Mouse (Mus musculus): ENCODE data around the gene Btnl2.
"Not testable (repeated sequence)": the region's sequence is repeated elsewhere in the genome, so short reads cannot be mapped to it uniquely, and the experiment has no call there.

Btnl2 gene

GRCm38 (mm10) chr17:34354539-34354938 lies at the start of gene Btnl2:
Btnl2 (plus strand) TSS chr17:34354822.
- DNase-seq = no peak

GRCm38 (mm10) chr17:34305380-34306030 lies 49.1 kb upstream of the Btnl2 start, which contains the start of gene H2-Eb1:
H2-Eb1 (plus strand) TSS chr17:34305867.
- peak; percentile 96 for DNase-seq

DNA sequence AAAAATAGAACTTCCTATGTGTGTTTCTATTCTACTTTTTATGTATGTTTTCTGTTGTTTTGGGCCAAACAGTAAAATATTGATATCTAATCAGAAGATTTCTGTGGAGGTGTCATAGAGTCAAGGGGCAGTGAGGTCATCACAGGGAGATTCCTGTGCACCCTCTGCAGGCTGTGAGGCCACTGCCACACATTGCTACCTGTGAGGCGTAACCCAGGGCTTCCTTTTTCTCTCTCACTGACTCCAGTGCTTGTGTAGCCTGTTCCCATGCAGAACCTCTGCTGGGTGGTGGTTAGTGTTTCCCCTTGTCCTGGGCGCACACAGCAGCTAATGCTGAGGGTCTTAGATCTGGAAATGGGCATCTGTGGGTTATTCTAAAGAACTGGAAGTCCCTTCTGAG lies 48.2 kb upstream of the Btnl2 start:
- DNase-seq = no peak

DNA sequence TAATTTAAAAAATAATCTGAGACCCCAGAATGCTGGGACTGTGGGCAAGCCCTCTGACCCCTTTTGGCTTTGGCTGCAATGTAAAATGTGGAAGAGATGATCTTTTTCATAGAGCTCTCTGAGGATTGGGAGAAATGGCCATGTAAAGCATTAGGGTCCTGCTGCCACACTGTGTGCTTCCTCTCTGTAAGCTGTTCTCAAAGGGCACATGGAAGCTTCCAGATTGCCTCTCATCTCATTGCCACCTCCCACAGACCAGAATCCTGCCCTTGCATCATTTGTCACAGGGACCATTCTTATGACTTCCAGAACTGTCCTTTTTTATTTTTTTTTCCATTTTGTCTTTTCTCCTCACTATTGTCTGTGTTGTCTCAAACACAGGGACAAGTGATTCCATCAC lies 47.4 kb upstream of the Btnl2 start:
- no peak for DNase-seq

- no peak for DNase-seq
Measured at GRCm38 (mm10) chr17:34308161-34308560, 46.5 kb upstream of the Btnl2 start.

DNA sequence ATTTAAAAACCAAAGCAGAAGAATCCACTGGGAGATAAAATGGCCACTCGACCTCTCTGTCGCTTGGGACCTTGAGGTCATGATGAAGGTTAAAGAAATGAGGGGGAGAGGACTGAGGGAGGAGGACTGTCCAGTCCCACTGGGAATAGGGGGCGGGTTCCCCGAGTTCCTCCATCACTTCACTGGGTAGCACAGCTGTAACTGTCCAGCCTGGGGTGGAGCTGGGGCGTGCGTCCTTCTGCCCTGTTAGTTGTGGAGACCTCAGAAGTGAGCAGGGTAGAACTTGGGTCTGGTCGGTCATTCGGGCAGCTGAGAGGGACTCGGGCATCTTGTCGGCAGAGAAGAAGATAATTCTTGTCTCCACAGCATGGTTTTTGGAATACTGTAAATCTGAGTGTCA lies 45.4 kb upstream of the Btnl2 start:
- no peak for DNase-seq

- DNase-seq = peak; percentile 75
Measured at GRCm38 (mm10) chr17:34309683-34310385, 44.8 kb upstream of the Btnl2 start.

GRCm38 (mm10) chr17:34310526-34310925 lies 44.1 kb upstream of the Btnl2 start:
- not testable (repeated sequence) for DNase-seq

- no peak for DNase-seq
Measured at GRCm38 (mm10) chr17:34312185-34312584, 42.4 kb upstream of the Btnl2 start.

DNA sequence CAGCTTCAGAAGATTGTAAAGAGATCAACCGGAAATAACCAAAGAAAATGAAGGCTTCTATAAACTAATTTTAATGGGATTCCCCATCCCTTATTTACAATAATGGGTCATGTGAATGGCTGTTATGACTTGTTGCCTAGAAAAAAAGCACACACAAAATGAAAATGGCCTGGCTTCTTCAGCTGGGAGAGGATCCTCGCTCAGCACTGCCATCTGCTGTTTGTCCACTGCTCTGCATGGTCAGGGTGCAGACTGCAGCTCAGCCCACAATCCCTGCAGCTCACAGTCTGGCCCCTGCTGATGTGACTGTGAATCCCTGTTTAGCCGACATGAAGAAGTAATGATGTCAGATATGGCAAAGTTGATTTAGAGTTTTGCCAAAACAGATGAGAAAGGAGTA lies 41.2 kb upstream of the Btnl2 start:
- DNase-seq = peak; percentile 74

DNA sequence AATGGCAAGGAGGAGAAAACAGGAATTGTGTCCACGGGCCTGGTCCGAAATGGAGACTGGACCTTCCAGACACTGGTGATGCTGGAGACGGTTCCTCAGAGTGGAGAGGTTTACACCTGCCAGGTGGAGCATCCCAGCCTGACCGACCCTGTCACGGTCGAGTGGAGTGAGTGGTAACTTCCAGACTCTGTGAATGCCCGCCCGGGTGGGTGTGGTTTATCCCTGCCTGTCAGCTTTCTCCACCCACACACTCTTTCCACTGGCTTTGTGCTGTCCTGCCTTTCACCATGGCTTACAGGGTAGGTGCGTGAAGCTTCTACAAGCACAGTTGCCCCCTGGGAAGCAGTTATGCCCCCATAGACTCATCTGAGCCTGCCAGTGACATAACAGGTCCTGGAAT lies 40.3 kb upstream of the Btnl2 start:
- no peak for DNase-seq

GRCm38 (mm10) chr17:34315512-34315911 lies 39.1 kb upstream of the Btnl2 start:
- no peak for DNase-seq

- DNase-seq = no peak
Measured at GRCm38 (mm10) chr17:34316697-34317096, 37.9 kb upstream of the Btnl2 start.

- DNase-seq = no peak
Measured at GRCm38 (mm10) chr17:34317275-34317674, 37.3 kb upstream of the Btnl2 start.

DNA sequence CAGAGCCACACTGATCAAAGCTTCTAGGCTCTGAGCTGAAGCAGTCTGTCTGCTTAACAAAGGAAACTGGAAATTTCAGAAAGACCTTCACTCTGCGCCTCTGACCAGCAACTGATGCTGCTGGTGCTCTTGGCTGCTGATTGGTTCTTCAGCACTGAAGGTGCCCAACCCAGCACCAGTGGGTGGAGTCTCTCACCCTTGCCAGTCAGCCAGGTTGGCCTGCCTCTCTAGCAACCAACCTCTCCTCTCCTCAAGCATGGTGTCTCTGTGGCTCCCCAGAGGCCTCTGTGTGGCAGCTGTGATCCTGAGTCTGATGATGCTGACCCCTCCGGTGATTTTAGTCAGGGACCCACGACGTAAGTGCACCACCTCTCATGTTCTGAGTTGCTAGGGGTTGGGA lies 29.2 kb upstream of the Btnl2 start, which contains the start of gene H2-Eb2:
Gene H2-Eb2, plus strand, starts transcription at position 230 of the 400 bp plus-strand sequence.
- no peak for DNase-seq

DNA sequence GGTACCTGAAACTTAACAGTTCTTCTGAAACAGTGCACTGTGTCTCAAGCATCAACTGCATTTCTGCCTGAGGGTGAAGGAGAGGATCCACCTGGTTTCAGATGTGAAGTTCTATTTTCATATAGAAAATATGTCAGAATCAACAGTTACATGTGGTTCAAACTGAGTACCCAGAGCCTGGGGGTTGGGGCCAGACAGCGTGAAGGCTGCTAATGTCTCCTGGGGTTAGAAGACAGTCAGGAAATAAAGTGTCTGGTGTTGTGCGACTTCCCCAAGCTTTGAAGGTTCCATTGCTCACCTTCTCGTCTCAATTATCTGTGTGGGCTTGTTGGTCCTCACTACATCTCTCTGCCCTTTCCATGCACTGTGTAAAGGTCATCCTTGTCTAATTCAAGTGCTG lies 28.2 kb upstream of the Btnl2 start:
- DNase-seq = no peak

DNA sequence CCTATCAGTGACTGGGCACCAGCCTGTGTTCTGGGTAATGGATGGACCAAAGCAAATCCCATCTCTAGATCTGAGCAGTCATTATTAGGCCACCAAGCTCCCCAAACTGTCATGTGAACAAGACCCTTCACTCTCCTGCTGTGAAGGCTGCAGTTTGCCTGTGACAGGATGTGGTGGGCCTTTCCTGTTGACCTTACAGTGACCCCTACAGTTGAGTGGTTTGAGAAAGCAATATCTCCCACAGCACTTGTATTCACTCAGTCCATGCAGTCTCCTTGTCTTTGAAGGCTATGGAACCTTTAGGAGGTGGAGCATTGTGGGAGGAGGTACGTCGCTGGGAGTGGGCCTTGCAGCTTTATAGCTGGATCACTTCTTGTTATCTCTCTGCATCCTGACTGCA lies 24.8 kb upstream of the Btnl2 start:
- no peak for DNase-seq

- DNase-seq = no peak
Measured at GRCm38 (mm10) chr17:34331200-34331599, 23.4 kb upstream of the Btnl2 start.

- no peak for DNase-seq
Measured at GRCm38 (mm10) chr17:34340619-34341402, 13.8 kb upstream of the Btnl2 start.

DNA sequence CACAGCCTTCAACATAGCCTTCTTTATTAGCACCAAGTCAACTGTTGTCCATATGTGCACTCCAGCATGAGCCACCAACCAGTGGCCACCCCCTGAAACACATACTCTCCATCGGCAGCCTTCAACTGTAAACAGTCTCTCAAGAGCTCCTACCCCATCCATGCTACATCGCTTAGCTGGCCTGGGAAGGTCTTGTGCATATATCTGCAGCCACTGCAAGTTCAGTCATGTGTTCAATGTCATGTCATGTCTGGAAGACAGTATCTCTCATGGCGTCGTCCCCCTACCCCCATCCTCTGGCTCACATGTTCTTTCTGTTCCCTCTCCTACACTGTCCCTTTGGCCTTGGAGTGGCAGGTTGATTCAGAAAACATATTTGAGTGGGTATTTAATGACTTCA lies 9.7 kb upstream of the Btnl2 start:
- no peak for DNase-seq

- no peak for DNase-seq
Measured at GRCm38 (mm10) chr17:34345486-34345885, 9.1 kb upstream of the Btnl2 start.

DNA sequence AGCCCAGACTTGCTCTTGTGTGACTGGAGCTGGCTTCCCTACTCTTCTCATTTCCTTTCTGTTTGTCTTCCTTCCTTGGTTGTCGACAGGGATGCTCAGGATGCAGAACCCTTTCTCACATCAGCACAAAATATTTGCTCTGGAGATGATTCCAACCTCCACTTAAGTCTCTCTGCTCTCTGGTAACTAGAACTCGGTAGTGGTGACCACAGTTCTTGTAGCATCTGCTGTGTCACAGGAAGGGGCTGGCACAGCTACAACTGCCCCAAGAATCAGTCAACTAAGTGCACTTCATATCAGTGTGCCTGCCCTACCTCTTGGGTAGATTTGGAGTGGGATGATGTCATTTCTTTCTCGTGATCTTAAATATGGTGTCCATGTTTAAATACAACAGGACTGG lies 8.6 kb upstream of the Btnl2 start:
- DNase-seq = no peak

DNA sequence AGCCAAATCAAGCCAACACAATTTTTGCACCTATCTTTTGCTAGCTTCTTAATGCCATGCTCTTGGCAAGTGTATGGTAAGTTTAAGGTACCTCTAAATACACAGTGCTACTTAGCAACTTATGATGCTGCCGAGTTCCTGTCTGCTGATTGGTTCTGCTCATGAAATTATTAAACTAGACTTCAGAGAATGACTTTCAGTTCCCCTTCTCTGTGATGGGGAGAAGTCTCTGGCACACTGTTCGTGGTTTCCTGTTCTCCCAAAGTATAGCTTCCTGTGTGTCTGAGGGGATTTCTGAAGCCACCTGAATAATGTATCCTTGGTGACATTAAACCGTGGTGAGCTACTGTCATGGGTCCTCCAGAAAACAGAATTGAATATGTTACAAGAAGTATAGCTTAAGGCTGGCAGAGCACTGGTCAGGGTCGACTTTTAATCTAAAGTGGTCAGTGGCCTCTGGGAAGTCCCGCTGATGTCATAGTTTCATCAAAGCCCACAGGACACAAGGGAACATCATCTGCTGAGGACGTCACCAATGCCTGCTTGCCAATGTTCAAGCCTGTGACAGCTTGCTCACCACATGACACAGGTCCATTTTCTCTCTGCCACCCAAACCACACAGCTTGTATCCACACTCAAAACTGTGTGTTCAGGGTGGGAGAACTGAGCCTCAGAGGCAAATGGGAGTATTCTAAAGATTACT lies 6.9 kb upstream of the Btnl2 start:
- DNase-seq = peak; percentile 77
